Mouse (Mus musculus): ENCODE measurements around the gene Fam166b.

GRCm38 (mm10) chr4:43418973-43419656 lies 9.8 kb downstream of the Fam166b start:
- TF ChIP-seq GATA1 (IDR thresholded peaks at IDR 0.05; ENCODE audit: low read length) (no peak), TAL1 (IDR thresholded peaks at IDR 0.05; ENCODE audit: low read length) (no peak)

Measured in erythroblast, embryonic 14.5 days (primary cell).